Mouse (Mus musculus) frontal cortex, postnatal 14 days (tissue): ENCODE data around the gene Trip4.
"Not testable (repeated sequence)": the region's sequence is repeated elsewhere in the genome, so short reads cannot be mapped to it uniquely, and the experiment has no call there.

Experiments
- DNase-seq, 2 experiments: peaks; one replicate each; pipeline ENCODE4 v3.0.0; 2022; ENCODE audit warnings: low spot score in 2 of 2

The Trip4 gene

GRCm38 (mm10) chr9:65794313-65794712, 114.3 kb downstream of the Trip4 start:
- DNase-seq: no peak

- no peak for DNase-seq
Observed at GRCm38 (mm10) chr9:65793506-65793905, 115.1 kb downstream of the Trip4 start.

GRCm38 (mm10) chr9:65793086-65793485, 115.5 kb downstream of the Trip4 start:
- no peak for DNase-seq

- DNase-seq: no peak
Observed at GRCm38 (mm10) chr9:65791846-65792245, 116.7 kb downstream of the Trip4 start.

- no peak for DNase-seq
Observed at GRCm38 (mm10) chr9:65791106-65791505, 117.5 kb downstream of the Trip4 start.

- no peak for DNase-seq
Observed at GRCm38 (mm10) chr9:65789788-65790187, 118.8 kb downstream of the Trip4 start.

GRCm38 (mm10) chr9:65788556-65788955, 120.0 kb downstream of the Trip4 start:
- no peak for DNase-seq

- DNase-seq: no peak
Observed at GRCm38 (mm10) chr9:65787829-65788344, 120.7 kb downstream of the Trip4 start.

GRCm38 (mm10) chr9:65786885-65787787, 121.5 kb downstream of the Trip4 start:
- DNase-seq: no peak

- no peak for DNase-seq
Observed at GRCm38 (mm10) chr9:65785772-65786368, 122.7 kb downstream of the Trip4 start.

GRCm38 (mm10) chr9:65779619-65780018, 129.0 kb downstream of the Trip4 start:
- DNase-seq: not testable (repeated sequence)
